Mouse (Mus musculus) embryonic facial prominence, embryonic 15.5 days (tissue): Measurements from ENCODE around the gene Tctex1d4. TPM values are rescaled to one million over a fixed set of nuclear protein-coding genes. Genes with fewer than 3 reads are reported as not detected.

Experiments
- ATAC-seq: fragments of 200-750 bp; cut with Nextera tagmentation; 2 replicates; pipeline ENCODE4 v1.8.0; 2017; ENCODE audit warnings: low read depth, moderate TSS enrichment; ENCODE audit not compliant: insufficient number of reproducible peaks, low FRiP score, low TSS enrichment
- H3K27ac ChIP-seq: fragments of 300-500 bp; sonication (generic); replicated peaks from 2 replicates; pipeline ENCODE4 v1.5.1; 2015; ENCODE audit warnings: mild to moderate bottlenecking, inconsistent platforms
- H3K27me3 ChIP-seq: fragments of 300-500 bp; sonication (generic); 2 replicates; pipeline ENCODE4 v1.6.1; 2015; ENCODE audit warnings: inconsistent platforms
- H3K36me3 ChIP-seq: fragments of 300-500 bp; sonication (generic); 2 replicates; pipeline ENCODE4 v1.6.1; 2015; ENCODE audit warnings: mild to moderate bottlenecking, inconsistent platforms
- H3K4me1 ChIP-seq: fragments of 300-500 bp; sonication (generic); 2 replicates; pipeline ENCODE4 v1.6.1; 2015; ENCODE audit warnings: inconsistent platforms
- H3K4me2 ChIP-seq: fragments of 300-500 bp; sonication (generic); replicated peaks from 2 replicates; pipeline ENCODE4 v1.6.1; 2015; ENCODE audit warnings: mild to moderate bottlenecking, inconsistent platforms
- H3K4me3 ChIP-seq: fragments of 300-500 bp; sonication (generic); replicated peaks from 2 replicates; pipeline ENCODE4 v1.5.1; 2015; ENCODE audit warnings: mild to moderate bottlenecking, inconsistent platforms
- H3K9ac ChIP-seq: fragments of 300-500 bp; sonication (generic); 2 replicates; pipeline ENCODE4 v1.6.1; 2015; ENCODE audit warnings: inconsistent platforms
- H3K9me3 ChIP-seq: fragments of 300-500 bp; sonication (generic); replicated peaks from 2 replicates; pipeline ENCODE4 v1.6.1; 2016; ENCODE audit warnings: inconsistent platforms
- WGBS: fragments of 180-500 bp; shearing (Covaris S2); methylation state at CpG from one replicate; pipeline ENCODE4 v1.1.7; 2015; 5-methylcytosine and 5-hydroxymethylcytosine counted together
- polyA plus RNA-seq: library from polyadenylated mRNA; unstranded; fragments of >200 nt; fragmentation: Nextera tagmentation; extraction: Ambion mirVana; gene quantifications from 2 replicates; pipeline ENCODE4 v1.2.1, GENCODE M21; 2015

Tctex1d4 gene
- 3.0 and 6.1 TPM in 2 replicates for polyA plus RNA-seq

- H3K27ac ChIP-seq, result peak within 1 kb of the TSS; percentile 87
- peaks cover 32% of the 10 kb centered on the region for H3K4me1 ChIP-seq
- 78% methylated on average over 9 of the region's 9 CpGs for WGBS
- H3K36me3 ChIP-seq, result peaks cover 20% of the 10 kb centered on the region; the same call in 1 of the 2 replicates
- peak within 1 kb of the TSS; percentile 21; the same call in 1 of the 2 replicates for H3K4me2 ChIP-seq
- no peaks in the 10 kb centered on the region for H3K9me3 ChIP-seq
- H3K4me3 ChIP-seq, result no peak within 1 kb of the TSS
- H3K27me3 ChIP-seq, result no peaks in the 10 kb centered on the region
- no peak for ATAC-seq
- no peak within 1 kb of the TSS for H3K9ac ChIP-seq
These were observed at the start of gene Tctex1d4 for GRCm38 (mm10) chr4:117126675-117127290. TSS of gene Tctex1d4 (plus strand) at chr4:117126794.

GRCm38 (mm10) chr4:117087948-117088640 is 38.5 kb upstream of the Tctex1d4 start:
- Histone ChIP-seq H3K4me1 (0 out of 2 replicates have a peak, but pooled peaks cover 10% of the 10 kb centered on the region), H3K27me3 (no peaks in the 10 kb centered on the region), H3K4me3 (no peak overlapping the region), H3K9me3 (no peaks in the 10 kb centered on the region), H3K27ac (no peak overlapping the region), H3K9ac (no peak overlapping the region), H3K4me2 (no peak overlapping the region), H3K36me3 (peaks cover 17% of the 10 kb centered on the region)
- no peak for ATAC-seq
- WGBS, result 71% methylated on average over 7 of the region's 7 CpGs

GRCm38 (mm10) chr4:117090586-117090985 is 36.0 kb upstream of the Tctex1d4 start:
- H3K9me3 ChIP-seq, result no peaks in the 10 kb centered on the region
- no peak for ATAC-seq
- H3K4me1 ChIP-seq, result peaks cover 12% of the 10 kb centered on the region
- no peak overlapping the region for H3K27ac ChIP-seq
- no peak overlapping the region for H3K4me3 ChIP-seq
- no peak overlapping the region for H3K4me2 ChIP-seq
- no peak overlapping the region for H3K9ac ChIP-seq
- peaks cover 10% of the 10 kb centered on the region for H3K36me3 ChIP-seq
- H3K27me3 ChIP-seq, result no peaks in the 10 kb centered on the region
- 80% methylated on average over 7 of the region's 7 CpGs for WGBS

GRCm38 (mm10) chr4:117094626-117095361 is 31.8 kb upstream of the Tctex1d4 start:
- H3K4me1 ChIP-seq, result peaks cover 37% of the 10 kb centered on the region
- no peaks in the 10 kb centered on the region for H3K36me3 ChIP-seq
- no peak overlapping the region for H3K4me2 ChIP-seq
- no peak overlapping the region for H3K4me3 ChIP-seq
- no peaks in the 10 kb centered on the region for H3K9me3 ChIP-seq
- no peak overlapping the region for H3K9ac ChIP-seq
- ATAC-seq, result no peak
- 77% methylated on average over 3 of the region's 3 CpGs for WGBS
- H3K27me3 ChIP-seq, result no peaks in the 10 kb centered on the region
- 0 out of 2 replicates have a peak overlapping the region, but pooled peaks have one; percentile 84 for H3K27ac ChIP-seq

DNA sequence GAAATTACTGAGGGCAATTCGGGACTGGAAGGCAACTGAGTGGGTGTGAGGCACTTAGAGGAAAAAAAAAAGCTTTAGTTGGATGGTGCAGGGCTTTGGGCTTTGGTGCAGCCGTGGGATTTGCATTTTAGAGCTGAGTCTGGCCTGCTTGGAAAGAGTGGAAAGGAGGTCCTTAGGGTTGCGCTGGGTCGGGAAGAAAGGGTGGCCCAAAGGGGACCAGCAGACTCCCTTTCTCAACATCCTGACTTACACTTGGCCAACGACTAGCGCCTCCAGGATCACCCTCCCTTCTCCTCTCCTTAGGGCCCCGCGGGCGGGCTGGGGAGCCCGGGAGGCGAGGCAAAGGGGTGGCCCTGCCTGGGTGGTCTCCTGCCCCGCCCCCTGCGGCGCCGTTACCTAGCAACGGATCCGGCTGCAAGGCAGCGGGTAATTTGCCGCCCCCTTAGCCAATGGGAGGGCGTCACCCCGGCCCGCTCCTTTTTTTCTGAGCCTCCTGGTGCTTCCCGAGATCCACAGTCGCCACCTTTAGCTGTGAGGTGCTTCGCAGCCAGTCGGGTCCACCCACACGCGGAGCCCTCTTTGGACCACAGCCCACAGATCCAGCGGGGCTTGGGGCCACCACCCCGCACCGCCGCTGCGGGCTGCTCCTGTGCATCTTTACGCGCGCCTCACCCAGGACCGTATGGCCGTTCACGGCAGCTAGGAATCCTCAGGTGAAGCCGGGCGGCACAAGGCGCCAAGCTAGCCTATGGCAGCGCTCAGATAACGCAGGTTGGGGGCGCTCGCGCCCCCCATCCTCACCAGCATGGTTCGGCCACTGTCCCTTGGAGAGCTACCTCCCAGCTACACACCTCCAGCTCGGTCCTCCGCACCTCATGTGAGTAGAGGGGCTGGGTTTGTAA is 30.8 kb upstream of the Tctex1d4 start, which contains the start of gene Ptch2:
Ptch2 (plus strand) TSS at position 525 of the 902 bp plus-strand sequence.
- no peaks in the 10 kb centered on the region for H3K9me3 ChIP-seq
- no peaks in the 10 kb centered on the region for H3K27me3 ChIP-seq
- peaks cover 35% of the 10 kb centered on the region for H3K4me1 ChIP-seq
- peak within 1 kb of the TSS; percentile 61 for H3K4me3 ChIP-seq
- peak within 1 kb of the TSS; percentile 93 for H3K4me2 ChIP-seq
- peak within 1 kb of the TSS; percentile 51 for H3K9ac ChIP-seq
- ATAC-seq, result peak; percentile 61; the same call in 1 of the 2 replicates
- 1% methylated on average over 46 of the region's 50 CpGs for WGBS
- no peaks in the 10 kb centered on the region for H3K36me3 ChIP-seq
- H3K27ac ChIP-seq, result peak within 1 kb of the TSS; percentile 84

DNA sequence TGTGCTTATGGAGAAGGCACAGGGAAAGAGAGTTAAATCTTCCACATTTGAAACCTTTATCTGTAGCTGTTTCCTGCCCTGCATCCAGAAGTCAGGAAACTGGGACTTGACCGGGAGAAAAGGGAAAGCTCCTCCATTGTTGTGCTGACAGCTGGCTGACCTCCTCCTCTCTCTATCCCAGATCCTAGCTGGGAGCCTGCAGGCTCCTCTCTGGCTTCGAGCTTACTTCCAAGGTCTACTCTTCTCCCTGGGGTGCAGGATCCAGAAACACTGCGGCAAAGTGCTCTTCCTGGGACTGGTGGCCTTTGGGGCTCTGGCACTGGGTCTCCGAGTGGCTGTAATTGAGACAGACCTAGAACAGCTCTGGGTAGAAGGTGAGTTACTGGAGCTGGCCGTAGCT is 29.9 kb upstream of the Tctex1d4 start:
- H3K4me1 ChIP-seq, result peaks cover 44% of the 10 kb centered on the region
- no peak for ATAC-seq
- peak overlapping the region; percentile 84 for H3K27ac ChIP-seq

DNA sequence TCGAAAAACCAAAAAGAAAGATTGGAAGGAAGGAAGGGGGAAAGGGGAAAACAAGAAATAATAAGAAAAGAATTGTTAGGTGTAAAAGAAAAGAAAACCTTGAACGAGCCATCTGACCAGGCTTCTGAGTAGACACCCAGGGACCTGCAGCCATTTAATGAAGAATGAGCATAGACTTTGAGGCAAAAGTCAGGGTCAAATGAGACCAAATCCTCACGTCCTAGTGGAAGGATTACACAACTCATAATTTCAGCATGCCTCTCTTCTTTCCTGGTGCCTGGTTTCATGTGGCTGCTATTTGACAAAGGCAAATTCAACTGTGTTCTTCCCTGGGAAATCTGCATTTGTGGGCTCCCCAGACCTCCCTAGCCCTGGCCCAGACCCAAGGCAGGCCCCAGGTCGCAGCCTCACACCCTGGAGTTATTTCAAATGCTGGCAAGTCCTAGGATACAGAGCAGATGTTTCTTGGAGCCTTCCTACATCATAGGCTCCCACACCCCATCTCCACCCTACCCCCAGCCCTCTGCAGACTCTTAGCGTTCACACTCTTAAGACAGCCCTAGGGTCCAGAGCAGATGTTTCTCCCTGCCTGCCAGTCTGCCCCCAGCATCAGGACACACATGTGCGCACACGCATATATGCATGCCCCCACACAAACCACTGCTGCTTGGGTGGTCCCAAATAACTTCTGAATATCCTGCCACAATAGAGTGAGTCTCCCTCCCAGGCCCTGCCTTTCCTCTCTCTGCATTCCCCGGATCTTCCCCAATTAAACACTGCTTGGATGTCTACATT is 28.4 kb upstream of the Tctex1d4 start:
- peak overlapping the region; percentile 61 for H3K4me3 ChIP-seq
- H3K36me3 ChIP-seq, result no peaks in the 10 kb centered on the region
- 23% methylated on average over 8 of the region's 8 CpGs for WGBS
- peaks cover 54% of the 10 kb centered on the region for H3K4me1 ChIP-seq
- H3K4me2 ChIP-seq, result peak overlapping the region; percentile 93
- H3K9me3 ChIP-seq, result no peaks in the 10 kb centered on the region
- peak; percentile 78 for ATAC-seq
- H3K27ac ChIP-seq, result peak overlapping the region; percentile 35
- H3K9ac ChIP-seq, result no peak overlapping the region
- H3K27me3 ChIP-seq, result no peaks in the 10 kb centered on the region

More for the DNA sequence above, 29.9 kb upstream of the Tctex1d4 start:
- H3K9ac ChIP-seq, result peak overlapping the region; percentile 29
- H3K9me3 ChIP-seq, result no peaks in the 10 kb centered on the region
- H3K4me3 ChIP-seq, result peak overlapping the region; percentile 61
- no peaks in the 10 kb centered on the region for H3K27me3 ChIP-seq
- H3K4me2 ChIP-seq, result peak overlapping the region; percentile 93
- H3K36me3 ChIP-seq, result no peaks in the 10 kb centered on the region
- WGBS, result 12% methylated on average over 5 of the region's 5 CpGs

DNA sequence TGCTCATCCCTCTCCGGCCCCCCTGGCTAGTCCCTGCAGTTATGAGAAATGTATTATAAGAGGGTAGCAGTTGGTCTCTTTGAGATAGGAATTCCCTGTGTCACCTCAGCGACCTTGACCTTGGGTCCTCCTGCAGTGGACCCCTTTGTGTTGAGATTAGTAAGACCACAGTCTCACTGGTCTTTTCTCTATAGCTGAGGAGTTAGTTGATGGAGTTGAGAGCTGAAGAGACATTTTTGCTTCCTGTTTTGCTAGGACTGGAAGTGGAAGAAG is 27.9 kb upstream of the Tctex1d4 start:
- H3K27ac ChIP-seq, result peak overlapping the region; percentile 35; the same call in 1 of the 2 replicates
- H3K4me3 ChIP-seq, result peak overlapping the region; percentile 61; the same call in 1 of the 2 replicates
- no peaks in the 10 kb centered on the region for H3K9me3 ChIP-seq
- peaks cover 54% of the 10 kb centered on the region for H3K4me1 ChIP-seq
- ATAC-seq, result no peak
- H3K27me3 ChIP-seq, result no peaks in the 10 kb centered on the region
- WGBS, result 33% methylated on average over 2 of the region's 2 CpGs
- H3K9ac ChIP-seq, result no peak overlapping the region
- H3K4me2 ChIP-seq, result peak overlapping the region; percentile 93
- no peaks in the 10 kb centered on the region for H3K36me3 ChIP-seq

- no peak for ATAC-seq
- Histone ChIP-seq H3K27me3 (no peaks in the 10 kb centered on the region), H3K36me3 (no peaks in the 10 kb centered on the region), H3K4me3 (no peak overlapping the region), H3K27ac (no peak overlapping the region), H3K4me2 (no peak overlapping the region), H3K9me3 (no peaks in the 10 kb centered on the region), H3K9ac (no peak overlapping the region), H3K4me1 (peaks cover 64% of the 10 kb centered on the region)
- WGBS, result 63% methylated on average over 4 of the region's 4 CpGs
These were observed 26.6 kb upstream of the Tctex1d4 start for GRCm38 (mm10) chr4:117100036-117100435.

- Histone ChIP-seq H3K36me3 (0 out of 2 replicates have a peak, but pooled peaks cover 4% of the 10 kb centered on the region), H3K4me3 (no peak overlapping the region), H3K9ac (no peak overlapping the region), H3K4me1 (peaks cover 65% of the 10 kb centered on the region), H3K27ac (no peak overlapping the region; the same call in 1 of the 2 replicates), H3K27me3 (no peaks in the 10 kb centered on the region), H3K9me3 (no peaks in the 10 kb centered on the region), H3K4me2 (0 out of 2 replicates have a peak overlapping the region, but pooled peaks have one; percentile 12)
- ATAC-seq, result no peak
- WGBS, result 30% methylated on average over 7 of the region's 7 CpGs
These were observed 25.4 kb upstream of the Tctex1d4 start for GRCm38 (mm10) chr4:117101218-117101617.
